Mouse (Mus musculus) right cerebral cortex, adult 2 months (tissue): Measurements from ENCODE around the gene Gdf3.
A peak's percentile ranks its signal among the peaks of the same experiment; 100 is the strongest.
"Not testable (repeated sequence)": the region's sequence is repeated elsewhere in the genome, so short reads cannot be mapped to it uniquely, and the experiment has no call there.

Experiments used
- DNase-seq, 2 experiments: peaks; one replicate each; pipeline ENCODE4 v3.0.0; 2021 to 2022; ENCODE audit warnings: low spot score in 2 of 2

Gene Gdf3

GRCm38 (mm10) chr6:122605483-122605882 lies 4.4 kb downstream of the Gdf3 start:
- no peak for DNase-seq

GRCm38 (mm10) chr6:122604260-122604659 lies 5.6 kb downstream of the Gdf3 start:
- no peak for DNase-seq

- no peak for DNase-seq
Measured at GRCm38 (mm10) chr6:122602992-122603322, 6.9 kb downstream of the Gdf3 start.

DNA sequence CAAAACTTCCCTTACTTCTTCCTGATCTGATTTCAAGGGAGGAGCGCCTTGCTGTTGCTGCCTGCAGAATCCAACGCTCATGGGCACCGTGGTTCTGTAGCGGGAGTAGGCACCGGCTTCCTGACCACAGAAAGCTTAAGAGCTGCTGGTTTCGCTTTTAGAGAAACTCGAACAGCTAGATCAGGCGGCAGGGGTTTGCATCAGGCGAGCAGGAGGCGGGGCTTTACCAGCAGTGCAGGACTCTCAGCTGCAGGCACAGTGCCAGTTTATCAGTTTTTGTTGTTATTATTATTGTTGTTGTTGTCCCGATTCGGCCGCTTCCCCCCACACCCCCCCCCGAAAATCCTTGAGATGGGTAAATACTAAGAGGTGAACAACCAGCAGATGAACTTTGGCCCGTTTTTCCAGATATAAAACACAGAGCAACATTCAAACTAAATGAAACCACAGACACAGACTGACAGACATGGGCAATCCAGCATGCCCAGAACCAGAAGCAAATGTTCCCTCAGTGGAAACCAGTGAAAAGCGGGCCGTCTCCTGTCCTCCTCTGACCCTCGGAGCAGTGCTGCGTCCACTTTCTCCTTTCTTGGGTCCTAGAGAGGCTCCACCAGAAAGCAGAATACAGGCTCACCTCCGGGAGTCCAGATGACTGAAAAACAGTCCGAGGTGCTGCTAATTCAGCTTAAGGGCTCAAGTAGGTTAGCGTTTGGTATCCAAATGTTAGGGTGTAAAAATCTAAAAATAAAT lies 7.5 kb downstream of the Gdf3 start, which contains the start of gene Apobec1:
TSS of gene Apobec1 (minus strand) at position 203 of the 750 bp plus-strand sequence.
- peak; percentile 33 to 44 for DNase-seq

- DNase-seq = no peak
Measured at GRCm38 (mm10) chr6:122601615-122602014, 8.3 kb downstream of the Gdf3 start.

GRCm38 (mm10) chr6:122601031-122601430 lies 8.9 kb downstream of the Gdf3 start:
- no peak for DNase-seq

GRCm38 (mm10) chr6:122600066-122600646 lies 9.7 kb downstream of the Gdf3 start:
- no peak for DNase-seq

- DNase-seq = no peak
Measured at GRCm38 (mm10) chr6:122599054-122599737, 10.7 kb downstream of the Gdf3 start.

GRCm38 (mm10) chr6:122598436-122598835 lies 11.5 kb downstream of the Gdf3 start:
- DNase-seq = no peak

DNA sequence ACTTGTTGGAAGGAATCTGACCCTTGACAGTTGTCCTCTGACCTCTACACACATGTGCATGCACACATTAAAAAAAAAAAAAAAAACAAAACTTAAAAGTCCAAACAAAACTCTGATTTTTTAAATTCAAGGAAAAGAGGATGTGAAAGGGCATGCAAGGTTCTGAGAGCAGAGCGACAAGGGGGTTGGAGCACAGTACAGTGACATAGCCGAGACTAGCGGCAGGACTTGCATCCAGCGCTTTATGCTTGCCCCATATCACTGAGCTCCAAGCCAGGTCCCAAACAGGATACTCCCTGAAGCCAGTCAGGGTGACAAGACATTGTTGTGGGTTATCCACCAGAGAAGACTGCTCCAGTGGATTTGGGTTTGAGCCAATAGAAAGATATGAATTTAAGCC lies 11.9 kb downstream of the Gdf3 start:
- no peak for DNase-seq

DNA sequence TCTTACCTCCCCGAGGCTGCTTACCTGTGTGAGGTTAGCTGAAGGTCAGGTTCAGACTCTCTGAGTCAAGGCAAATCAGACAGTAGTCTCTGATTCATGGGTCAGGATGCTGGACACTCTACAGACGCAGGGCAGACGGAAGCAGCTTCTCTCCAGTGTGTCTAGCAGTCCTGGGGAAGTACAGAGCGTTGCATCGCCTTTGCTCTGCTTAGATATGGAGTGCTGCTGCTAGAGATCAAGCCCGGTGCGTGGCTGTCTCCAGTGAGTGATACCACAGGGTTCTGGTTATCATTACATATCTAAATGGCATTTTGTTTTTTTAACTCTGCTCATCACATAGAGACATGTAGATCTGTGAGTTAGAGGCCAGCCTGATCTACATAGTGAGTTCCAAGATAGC lies 13.3 kb downstream of the Gdf3 start:
- DNase-seq = no peak

- DNase-seq = peak; percentile 12 to 21
Measured at GRCm38 (mm10) chr6:122595637-122596036, 14.2 kb downstream of the Gdf3 start.

DNA sequence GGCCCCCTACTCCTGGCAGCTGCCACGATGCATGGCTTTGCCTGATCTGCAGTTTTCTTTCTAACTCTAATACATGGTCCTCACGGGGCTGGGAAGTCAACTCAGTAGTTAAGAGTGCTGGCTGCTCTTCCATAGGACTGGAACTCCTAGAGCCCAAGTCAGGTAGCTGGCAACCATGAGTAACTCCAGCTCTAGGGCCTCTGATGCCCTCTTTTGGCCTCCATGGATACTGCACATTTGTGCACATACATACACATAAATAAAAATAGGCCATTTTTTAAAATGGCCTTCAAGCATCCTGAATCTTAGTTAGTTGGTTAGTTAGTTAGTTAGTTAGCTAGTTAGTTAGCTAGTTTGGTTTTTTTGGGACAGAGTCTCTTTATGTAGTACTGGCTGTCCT lies 17.0 kb downstream of the Gdf3 start:
- DNase-seq = no peak

GRCm38 (mm10) chr6:122591027-122591758 lies 18.7 kb downstream of the Gdf3 start:
- DNase-seq = no peak

GRCm38 (mm10) chr6:122579086-122579485 lies 30.8 kb downstream of the Gdf3 start:
- DNase-seq = no peak

DNA sequence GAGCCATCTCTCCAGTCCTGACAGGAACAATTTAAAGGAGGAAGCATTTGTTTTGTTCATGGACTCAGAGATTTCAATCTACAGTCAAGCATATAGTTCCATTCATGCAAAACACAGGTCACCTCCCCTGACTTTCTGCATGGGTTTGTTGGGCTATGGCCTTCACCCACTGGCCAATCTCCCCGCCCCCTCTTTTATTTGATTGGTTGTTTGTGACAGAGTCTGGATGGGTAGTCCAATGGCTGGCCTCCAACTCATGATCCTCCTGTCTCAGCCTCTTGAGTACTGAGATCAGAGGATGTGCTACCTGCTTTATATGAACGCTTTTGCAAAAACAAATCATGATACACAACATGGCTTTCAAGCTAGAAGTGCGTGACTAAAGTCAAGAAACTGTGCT lies 32.9 kb downstream of the Gdf3 start:
- DNase-seq = no peak

- DNase-seq = not testable (repeated sequence)
Measured at GRCm38 (mm10) chr6:122575037-122575436, 34.9 kb downstream of the Gdf3 start.

GRCm38 (mm10) chr6:122571617-122571959 lies 38.3 kb downstream of the Gdf3 start:
- DNase-seq = peak in 1 of 2 experiments; percentile 20

- no peak for DNase-seq
Measured at GRCm38 (mm10) chr6:122570695-122571616, 38.9 kb downstream of the Gdf3 start.

DNA sequence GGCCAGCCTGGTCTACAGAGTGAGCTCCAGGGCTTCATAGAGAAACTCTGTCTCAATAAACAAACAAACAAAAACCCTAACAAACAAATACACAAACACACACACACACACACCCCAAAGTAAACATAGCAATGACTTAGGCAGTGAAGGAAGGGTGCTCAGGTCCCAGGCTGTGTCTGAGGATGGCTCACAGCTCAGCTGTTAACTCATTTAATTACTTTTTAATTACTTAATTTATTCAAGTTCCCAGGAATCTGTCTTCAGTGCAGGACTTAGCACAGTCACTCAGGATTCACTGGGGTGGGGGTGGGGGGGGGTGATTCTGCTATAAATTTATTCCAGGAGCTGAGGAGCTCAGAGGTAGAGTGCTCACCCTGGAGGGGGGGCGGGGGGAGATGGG lies 40.1 kb downstream of the Gdf3 start:
- DNase-seq = no peak

DNA sequence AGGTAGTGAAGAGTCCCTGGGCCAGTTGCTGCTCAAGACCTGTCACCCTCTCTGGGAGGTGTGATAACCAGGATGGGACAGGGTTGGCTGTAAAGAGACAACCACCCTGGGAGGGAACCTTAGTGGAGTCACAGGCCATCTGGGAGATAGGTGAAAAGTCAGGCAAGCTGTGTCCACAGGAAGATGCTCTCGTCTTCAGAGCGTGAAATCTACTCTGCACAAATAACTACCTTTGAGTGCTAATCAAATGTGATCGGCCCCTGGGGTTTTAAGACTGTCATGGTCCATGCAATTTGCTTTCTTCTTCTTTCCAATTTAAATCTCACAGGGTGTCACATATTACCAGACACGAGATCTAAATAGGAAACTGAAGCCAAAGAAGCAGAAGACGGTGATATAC lies 40.8 kb downstream of the Gdf3 start:
- DNase-seq = no peak
